Mouse (Mus musculus) midbrain, embryonic 13.5 days (tissue): ENCODE data around the gene Nop10. TPM values are rescaled to one million over a fixed set of nuclear protein-coding genes. Genes with fewer than 3 reads are reported as not detected.
A peak's percentile ranks its signal among the peaks of the same experiment; 100 is the strongest.

ENCODE experiments used
- ATAC-seq: fragments of 200-750 bp; cut with Nextera tagmentation; 2 replicates; pipeline ENCODE4 v1.8.0; 2017; ENCODE audit warnings: mild to moderate bottlenecking, moderate TSS enrichment, moderate library complexity
- H3K27ac ChIP-seq: fragments of 300-500 bp; sonication (generic); 2 replicates; pipeline ENCODE4 v1.5.1; 2015; ENCODE audit warnings: inconsistent platforms, mild to moderate bottlenecking, moderate library complexity
- H3K27me3 ChIP-seq: fragments of 300-500 bp; sonication (generic); 2 replicates; pipeline ENCODE4 v1.6.1; 2015; ENCODE audit warnings: mild to moderate bottlenecking, inconsistent platforms
- H3K36me3 ChIP-seq: fragments of 300-500 bp; sonication (generic); 2 replicates; pipeline ENCODE4 v1.6.1; 2015; ENCODE audit warnings: mild to moderate bottlenecking, inconsistent platforms
- H3K4me1 ChIP-seq: fragments of 300-500 bp; sonication (generic); replicated peaks from 2 replicates; pipeline ENCODE4 v1.6.1; 2015; ENCODE audit warnings: inconsistent platforms
- H3K4me2 ChIP-seq: fragments of 300-500 bp; sonication (generic); replicated peaks from 2 replicates; pipeline ENCODE4 v1.6.1; 2015; ENCODE audit warnings: moderate library complexity, mild to moderate bottlenecking, inconsistent platforms
- H3K4me3 ChIP-seq: fragments of 300-500 bp; sonication (generic); replicated peaks from 2 replicates; pipeline ENCODE4 v1.5.1; 2015; ENCODE audit warnings: mild to moderate bottlenecking, inconsistent platforms
- H3K9ac ChIP-seq: fragments of 300-500 bp; sonication (generic); replicated peaks from 2 replicates; pipeline ENCODE4 v1.6.1; 2015; ENCODE audit warnings: mild to moderate bottlenecking, inconsistent platforms
- H3K9me3 ChIP-seq: fragments of 300-500 bp; sonication (generic); 2 replicates; pipeline ENCODE4 v1.6.1; 2016; ENCODE audit warnings: mild to moderate bottlenecking, inconsistent platforms
- whole genome bisulfite sequencing: fragments of 180-500 bp; shearing (Covaris S2); methylation state at CpG from one replicate; pipeline ENCODE4 v1.1.7; 2015; 5-methylcytosine and 5-hydroxymethylcytosine counted together
- polyA plus RNA-seq: library from polyadenylated mRNA; unstranded; fragments of >200 nt; fragmentation: Nextera tagmentation; extraction: Ambion mirVana; gene quantifications from 2 replicates; pipeline ENCODE4 v1.2.1, GENCODE M21; 2015

Gene Nop10
- 152 and 160 TPM in 2 replicates for polyA plus RNA-seq

DNA sequence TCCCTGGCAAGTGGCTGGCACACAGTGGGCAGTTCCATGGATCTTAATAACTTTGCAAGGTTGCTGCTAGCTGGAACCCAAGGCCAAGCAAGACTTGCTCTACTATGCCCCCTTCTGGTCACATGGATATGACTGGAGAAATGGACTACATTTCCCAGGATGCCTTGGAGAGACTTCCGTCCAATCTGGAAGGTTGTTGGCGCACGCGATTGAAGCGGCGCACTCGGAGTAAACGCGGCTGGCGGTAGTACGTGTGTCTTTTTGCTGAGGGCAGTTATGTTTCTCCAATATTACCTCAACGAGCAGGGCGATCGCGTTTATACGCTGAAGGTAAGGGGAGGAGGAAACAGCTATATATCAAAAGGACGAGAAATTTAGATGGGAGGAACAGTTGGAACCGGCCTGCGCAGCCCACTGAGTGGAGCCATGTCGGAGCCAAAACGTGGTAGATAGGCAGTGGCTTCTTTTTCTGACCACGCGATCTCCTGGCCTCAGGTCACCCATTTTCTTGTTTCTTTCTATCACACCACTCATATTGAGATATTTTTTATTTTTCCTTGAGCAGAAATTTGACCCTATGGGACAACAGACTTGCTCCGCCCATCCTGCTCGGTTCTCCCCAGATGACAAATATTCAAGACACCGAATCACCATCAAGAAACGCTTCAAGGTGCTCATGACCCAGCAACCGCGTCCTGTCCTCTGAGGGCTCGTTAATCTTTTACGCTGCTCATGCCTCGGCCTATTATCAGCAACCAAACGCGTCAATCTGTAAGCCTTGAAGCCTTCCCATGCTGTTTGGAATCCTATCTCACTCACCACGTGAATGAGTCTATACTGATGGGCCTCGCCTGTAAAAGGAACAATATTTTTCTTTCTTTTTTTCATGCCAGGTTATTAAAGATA lies at the start of gene Nop10:
Gene Nop10 (plus strand): TSS at position 179 of the 906 bp plus-strand sequence.
- H3K4me2 ChIP-seq = peak within 1 kb of the TSS; percentile 74

DNA sequence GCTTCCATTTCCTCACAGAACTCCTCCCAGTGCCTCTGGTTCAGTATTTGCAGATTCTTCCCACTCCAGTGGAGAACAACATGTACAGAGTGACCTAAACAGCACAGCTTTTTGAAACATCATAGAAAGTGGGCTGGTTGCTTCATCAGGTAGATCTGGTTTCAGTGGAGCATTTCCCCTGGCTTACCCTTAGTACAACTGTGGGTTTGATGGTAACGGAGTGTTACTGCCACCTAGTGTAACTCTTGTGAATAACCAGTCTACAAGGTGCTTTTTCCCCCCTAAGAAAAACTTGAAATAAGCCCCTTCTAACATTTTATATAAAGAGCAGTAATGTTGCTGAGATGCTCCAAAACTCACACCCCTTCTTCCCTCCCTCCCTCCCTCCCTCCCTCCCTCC lies 45.7 kb upstream of the Nop10 start:
- Histone ChIP-seq H3K4me3 (no peak overlapping the region), H3K9ac (no peak overlapping the region), H3K9me3 (no peaks in the 10 kb centered on the region), H3K27ac (no peak overlapping the region), H3K4me2 (no peak overlapping the region), H3K27me3 (no peaks in the 10 kb centered on the region), H3K4me1 (no peaks in the 10 kb centered on the region), H3K36me3 (no peaks in the 10 kb centered on the region)
- ATAC-seq = peak; percentile 63
- 13% methylated on average over 1 of the region's 1 CpGs for WGBS

More for the DNA sequence above, at the start of gene Nop10:
- Histone ChIP-seq H3K36me3 (no peaks in the 10 kb centered on the region), H3K9ac (peak within 1 kb of the TSS; percentile 65), H3K27me3 (no peaks in the 10 kb centered on the region), H3K4me3 (peak within 1 kb of the TSS; percentile 65), H3K4me1 (peaks cover 28% of the 10 kb centered on the region), H3K27ac (peak within 1 kb of the TSS; percentile 62), H3K9me3 (no peaks in the 10 kb centered on the region)
- under 1% methylated on average over 36 of the region's 36 CpGs for WGBS
- peak; percentile 63 for ATAC-seq

GRCm38 (mm10) chr2:112217614-112218013 lies 44.1 kb upstream of the Nop10 start:
- H3K4me1 ChIP-seq = no peaks in the 10 kb centered on the region
- H3K27me3 ChIP-seq = no peaks in the 10 kb centered on the region
- H3K9me3 ChIP-seq = no peaks in the 10 kb centered on the region
- no peak overlapping the region for H3K9ac ChIP-seq
- 80% methylated on average over 6 of the region's 6 CpGs for WGBS
- H3K36me3 ChIP-seq = no peaks in the 10 kb centered on the region
- H3K4me2 ChIP-seq = no peak overlapping the region
- H3K4me3 ChIP-seq = no peak overlapping the region
- no peak overlapping the region for H3K27ac ChIP-seq
- ATAC-seq = no peak

- Histone ChIP-seq H3K4me1 (no peaks in the 10 kb centered on the region), H3K9ac (no peak overlapping the region), H3K27me3 (no peaks in the 10 kb centered on the region), H3K4me2 (no peak overlapping the region), H3K36me3 (no peaks in the 10 kb centered on the region), H3K9me3 (no peaks in the 10 kb centered on the region), H3K27ac (no peak overlapping the region), H3K4me3 (no peak overlapping the region)
- WGBS = 89% methylated on average over 5 of the region's 5 CpGs
- ATAC-seq = no peak
Measured at GRCm38 (mm10) chr2:112220880-112221279, 40.8 kb upstream of the Nop10 start.

- Histone ChIP-seq H3K9ac (no peak overlapping the region), H3K27ac (no peak overlapping the region), H3K27me3 (no peaks in the 10 kb centered on the region), H3K4me2 (no peak overlapping the region), H3K9me3 (no peaks in the 10 kb centered on the region), H3K4me3 (no peak overlapping the region), H3K4me1 (no peaks in the 10 kb centered on the region), H3K36me3 (no peaks in the 10 kb centered on the region)
- 81% methylated on average over 5 of the region's 5 CpGs for WGBS
- ATAC-seq = no peak
Measured at GRCm38 (mm10) chr2:112222607-112223006, 39.1 kb upstream of the Nop10 start.

DNA sequence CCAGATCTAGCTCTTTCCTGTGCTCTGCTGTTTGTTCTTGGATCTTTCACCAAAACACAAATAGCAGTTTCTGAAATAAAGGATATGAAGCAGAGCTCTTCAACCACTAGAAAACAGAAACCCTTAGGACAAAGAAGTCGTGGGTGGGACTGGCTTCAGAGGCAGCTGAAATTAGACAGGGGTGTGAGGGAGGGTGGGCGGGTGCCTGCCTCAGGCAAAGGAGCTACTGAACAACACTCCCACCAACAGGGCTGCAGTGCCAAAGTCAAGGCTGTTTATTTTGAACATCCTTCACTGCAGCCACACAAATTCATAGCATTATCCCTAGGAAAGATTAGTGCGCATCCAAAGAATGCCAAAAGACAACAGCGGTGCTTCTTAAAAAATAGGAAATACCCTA lies 37.4 kb upstream of the Nop10 start:
- ATAC-seq = no peak
- Histone ChIP-seq H3K4me3 (no peak overlapping the region), H3K9me3 (no peaks in the 10 kb centered on the region), H3K27ac (no peak overlapping the region), H3K27me3 (no peaks in the 10 kb centered on the region), H3K4me2 (no peak overlapping the region), H3K9ac (no peak overlapping the region), H3K4me1 (no peaks in the 10 kb centered on the region), H3K36me3 (no peaks in the 10 kb centered on the region)
- 69% methylated on average over 4 of the region's 4 CpGs for WGBS

DNA sequence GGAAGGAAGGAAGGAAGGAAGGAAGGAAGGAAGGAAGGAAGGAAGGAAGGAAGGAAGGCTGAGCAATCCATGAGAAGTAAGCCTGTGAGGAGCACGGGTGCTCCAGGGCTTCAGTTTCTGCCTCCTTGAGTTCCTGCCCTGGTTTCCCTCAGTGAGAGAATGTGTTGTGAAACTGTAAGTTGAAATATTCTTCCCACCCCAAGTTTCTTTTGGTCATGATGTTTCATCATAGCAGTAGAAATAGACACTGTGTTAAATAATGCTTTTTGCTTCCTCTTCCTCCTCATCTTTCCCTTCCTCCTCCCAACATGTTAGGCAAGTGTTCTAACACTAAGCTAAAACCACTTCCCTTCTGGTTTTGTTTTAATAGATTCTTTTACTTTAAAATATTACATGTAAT lies 29.1 kb upstream of the Nop10 start:
- WGBS = 91% methylated on average over 1 of the region's 1 CpGs
- Histone ChIP-seq H3K36me3 (no peaks in the 10 kb centered on the region), H3K27me3 (no peaks in the 10 kb centered on the region), H3K9me3 (no peaks in the 10 kb centered on the region), H3K4me3 (no peak overlapping the region), H3K4me1 (no peaks in the 10 kb centered on the region), H3K27ac (no peak overlapping the region), H3K4me2 (no peak overlapping the region), H3K9ac (no peak overlapping the region)
- no peak for ATAC-seq

GRCm38 (mm10) chr2:112236620-112237019 lies 25.1 kb upstream of the Nop10 start:
- Histone ChIP-seq H3K4me1 (peaks cover 11% of the 10 kb centered on the region), H3K27me3 (0 out of 2 replicates have a peak, but pooled peaks cover 2% of the 10 kb centered on the region), H3K9me3 (no peaks in the 10 kb centered on the region), H3K9ac (no peak overlapping the region), H3K36me3 (no peaks in the 10 kb centered on the region), H3K4me2 (no peak overlapping the region), H3K4me3 (no peak overlapping the region), H3K27ac (no peak overlapping the region)
- ATAC-seq = no peak
- WGBS = 77% methylated on average over 2 of the region's 2 CpGs

DNA sequence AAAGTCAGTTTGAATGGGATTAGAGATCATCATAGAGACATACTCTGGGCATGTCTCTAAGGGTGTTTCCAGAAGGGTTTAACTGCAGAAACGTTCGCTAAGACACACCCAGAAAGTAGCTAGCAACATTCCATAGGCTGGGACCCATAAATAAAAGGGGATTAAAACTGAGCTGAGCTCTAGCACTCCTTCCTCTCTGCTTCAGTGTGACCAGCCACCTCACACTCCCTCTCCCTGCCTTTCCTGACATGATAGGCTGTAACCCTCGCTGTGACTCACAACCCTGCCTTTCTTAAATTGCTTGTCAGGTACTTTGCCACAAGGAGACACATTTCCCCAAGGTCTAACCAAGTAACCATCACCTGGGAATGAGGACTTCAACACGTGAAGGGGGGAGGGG lies 23.7 kb upstream of the Nop10 start:
- Histone ChIP-seq H3K4me3 (no peak overlapping the region), H3K36me3 (peaks cover under 1% of the 10 kb centered on the region; the same call in 1 of the 2 replicates), H3K4me2 (no peak overlapping the region), H3K9ac (no peak overlapping the region), H3K27ac (no peak overlapping the region), H3K4me1 (peaks cover 11% of the 10 kb centered on the region), H3K27me3 (0 out of 2 replicates have a peak, but pooled peaks cover 2% of the 10 kb centered on the region), H3K9me3 (no peaks in the 10 kb centered on the region)
- WGBS = 8% methylated on average over 4 of the region's 4 CpGs
- no peak for ATAC-seq

GRCm38 (mm10) chr2:112239212-112239934 lies 22.4 kb upstream of the Nop10 start, which contains the start of gene Lpcat4:
TSS of gene Lpcat4 (plus strand) at chr2:112239468.
- H3K4me3 ChIP-seq = peak within 1 kb of the TSS; percentile 83
- no peaks in the 10 kb centered on the region for H3K9me3 ChIP-seq
- peak within 1 kb of the TSS; percentile 86 for H3K9ac ChIP-seq
- H3K4me2 ChIP-seq = peak within 1 kb of the TSS; percentile 83
- H3K27me3 ChIP-seq = 0 out of 2 replicates have a peak, but pooled peaks cover 2% of the 10 kb centered on the region
- 0% methylated on average over 57 of the region's 94 CpGs for WGBS
- H3K4me1 ChIP-seq = peaks cover 11% of the 10 kb centered on the region
- ATAC-seq = peak; percentile 91
- peak within 1 kb of the TSS; percentile 99 for H3K27ac ChIP-seq
- peaks cover 12% of the 10 kb centered on the region for H3K36me3 ChIP-seq

- Histone ChIP-seq H3K27me3 (0 out of 2 replicates have a peak, but pooled peaks cover 2% of the 10 kb centered on the region), H3K9ac (peak overlapping the region; percentile 86), H3K27ac (peak overlapping the region; percentile 99), H3K36me3 (peaks cover 18% of the 10 kb centered on the region), H3K4me1 (peaks cover 11% of the 10 kb centered on the region), H3K4me3 (peak overlapping the region; percentile 83), H3K4me2 (peak overlapping the region; percentile 83), H3K9me3 (no peaks in the 10 kb centered on the region)
- WGBS = under 1% methylated on average over 28 of the region's 28 CpGs
- peak; percentile 78 for ATAC-seq
Measured at GRCm38 (mm10) chr2:112239935-112240721, 21.6 kb upstream of the Nop10 start.
